16 mouse cellular contexts compared by ENCODE assay signal in genomic region chr8:122760116-122760515, GRCm38 (mm10).
"Had no signal": no experiment of that assay in that cellular context is flagged by ENCODE, and none has a peak within 500 bp of the region (broad histone marks: within the 10 kb centered on the region; RNA-seq: fewer than 3 reads in every experiment).

No protein-coding gene starts in this region.

- H3K4me2 ChIP-seq: limb, embryonic 12.5 days; liver, embryonic 15.5 days; midbrain, embryonic 12.5 days had no signal

- H3K4me1 ChIP-seq: limb, embryonic 12.5 days had no signal

- H3K36me3 ChIP-seq: limb, embryonic 12.5 days; liver, embryonic 15.5 days; midbrain, embryonic 12.5 days had no signal

- ATAC-seq: lung, postnatal 0 days had no signal

- H3K27ac ChIP-seq: kidney, postnatal 0 days; limb, embryonic 12.5 days; liver, embryonic 15.5 days; midbrain, embryonic 12.5 days had no signal

- H3K4me3 ChIP-seq: limb, embryonic 12.5 days; liver, embryonic 15.5 days; midbrain, embryonic 12.5 days had no signal

- H3K9ac ChIP-seq: limb, embryonic 12.5 days; liver, embryonic 15.5 days; midbrain, embryonic 12.5 days had no signal

- H3K9me3 ChIP-seq: limb, embryonic 12.5 days; liver, embryonic 15.5 days; megakaryocyte, embryonic 14.5 days; midbrain, embryonic 12.5 days had no signal

- DNase-seq: kidney, adult 11 months; kidney, adult 9 months; kidney, postnatal 36 days; layer of hippocampus, adult 9-11 months; liver; lung, adult 2 months; lung, postnatal 4 days; right cerebral cortex, postnatal 14 days; thymus, adult 18-20 months; thymus, postnatal 25 days had no signal
